Mouse (Mus musculus) urinary bladder, postnatal 25 days (tissue): ENCODE results near the gene Hoxc13.

ENCODE experiments used
- DNase-seq: peaks from one replicate; pipeline ENCODE4 v3.0.0; 2022; ENCODE audit warnings: low spot score

Gene Hoxc13

GRCm38 (mm10) chr15:102963671-102964640, 43.1 kb downstream of the Hoxc13 start:
- peak; percentile 27 for DNase-seq

DNA sequence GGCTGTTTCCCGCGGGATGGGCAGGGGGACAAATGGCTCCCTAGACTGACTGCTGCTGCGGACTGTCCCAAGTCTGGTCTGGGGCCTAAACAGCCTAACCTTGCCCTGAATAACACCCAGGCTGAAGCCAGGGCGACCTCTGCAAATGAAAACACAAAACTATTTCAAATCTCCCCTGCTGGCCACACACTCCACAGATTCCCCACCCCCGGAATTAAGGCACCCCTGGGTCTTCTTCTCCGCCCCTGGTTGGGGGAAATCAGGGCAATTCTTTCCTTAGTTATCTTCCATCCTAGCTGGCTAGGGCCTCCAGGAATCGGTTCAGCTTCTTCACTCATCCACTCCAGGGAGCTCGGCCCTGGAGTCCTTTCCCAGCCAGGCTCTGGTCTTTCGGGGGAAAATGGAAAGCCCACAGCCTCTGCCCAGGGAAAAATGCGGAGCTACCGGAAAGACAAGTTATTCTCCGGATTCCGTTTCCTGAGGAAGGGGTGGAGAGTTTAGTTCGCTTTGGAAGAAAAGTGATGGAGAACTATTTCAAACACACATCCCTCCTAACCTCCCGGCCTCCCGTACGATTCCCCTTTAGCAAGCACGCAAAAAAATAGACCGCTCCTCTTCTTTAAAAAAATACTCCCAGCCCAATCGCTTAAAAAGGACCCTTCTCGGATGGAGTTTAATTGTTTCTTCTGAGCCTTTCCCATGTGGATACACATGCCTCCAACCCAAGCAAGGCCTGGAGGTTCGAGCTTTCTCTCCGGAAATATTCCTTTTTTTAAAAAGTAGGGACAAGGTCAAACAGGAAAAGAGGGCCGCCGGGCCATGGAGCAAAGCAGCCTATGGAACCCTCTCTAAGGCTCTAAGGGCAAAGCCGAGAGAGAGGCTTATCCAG, 44.3 kb downstream of the Hoxc13 start:
- no peak for DNase-seq

DNA sequence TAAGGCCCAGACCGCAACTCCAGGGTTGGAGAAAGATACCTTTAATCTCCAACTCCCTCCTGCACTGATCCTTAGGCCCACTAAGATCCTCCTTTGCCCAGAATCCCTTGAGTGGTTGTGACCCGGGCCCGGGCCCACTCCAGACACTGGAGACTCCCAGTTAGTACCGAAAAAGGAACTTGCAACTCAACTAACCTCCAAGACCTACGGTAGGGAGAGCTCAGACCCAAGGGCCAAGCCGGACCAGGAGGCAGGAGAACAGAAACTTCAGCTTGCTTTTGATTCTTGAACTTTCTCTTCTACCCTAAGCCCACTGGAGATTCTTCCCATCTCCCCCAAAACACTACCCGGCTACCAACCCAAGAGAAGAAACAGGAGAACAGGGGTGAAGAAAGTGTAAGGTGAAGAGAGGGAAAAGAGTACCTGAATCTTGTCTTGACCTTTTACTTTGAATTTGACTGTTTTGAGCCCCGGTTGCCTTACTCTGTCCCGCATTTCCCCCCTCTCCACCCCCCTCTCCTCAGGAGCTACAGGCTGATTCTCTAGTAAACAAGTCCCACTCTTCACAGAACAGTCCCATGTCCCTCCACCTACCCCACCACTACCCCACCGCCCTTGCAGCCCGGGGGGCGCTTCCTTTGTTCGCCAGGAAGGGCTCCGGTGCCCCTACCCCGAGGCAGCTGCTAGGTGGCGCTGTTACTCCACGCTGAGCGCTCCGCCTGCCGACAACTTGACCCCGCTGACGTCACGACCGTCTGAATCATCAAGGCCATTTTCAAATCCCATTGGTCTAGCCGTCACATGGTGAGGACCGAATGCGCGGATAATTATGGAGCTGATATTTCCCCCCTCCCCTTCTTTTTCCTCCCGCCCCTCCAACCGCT, 45.2 kb downstream of the Hoxc13 start:
- peak; percentile 86 for DNase-seq

DNA sequence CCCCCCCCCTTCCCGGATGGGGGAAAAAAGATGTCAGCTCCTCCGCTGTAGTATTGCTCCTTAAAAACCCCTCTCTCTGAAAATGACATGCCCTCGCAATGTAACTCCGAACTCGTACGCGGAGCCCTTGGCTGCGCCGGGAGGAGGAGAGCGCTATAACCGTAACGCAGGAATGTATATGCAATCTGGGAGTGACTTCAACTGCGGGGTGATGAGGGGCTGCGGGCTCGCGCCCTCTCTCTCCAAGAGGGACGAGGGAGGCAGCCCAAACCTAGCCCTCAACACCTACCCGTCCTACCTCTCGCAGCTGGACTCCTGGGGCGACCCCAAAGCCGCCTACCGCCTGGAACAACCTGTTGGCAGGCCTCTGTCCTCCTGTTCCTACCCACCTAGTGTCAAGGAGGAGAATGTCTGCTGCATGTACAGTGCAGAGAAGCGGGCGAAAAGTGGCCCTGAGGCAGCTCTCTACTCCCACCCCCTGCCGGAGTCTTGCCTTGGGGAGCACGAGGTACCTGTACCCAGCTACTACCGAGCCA, 45.9 kb downstream of the Hoxc13 start, which contains the start of gene Hoxc10:
TSS of gene Hoxc10 (plus strand) at position 21 of the 536 bp plus-strand sequence.
- no peak for DNase-seq

DNA sequence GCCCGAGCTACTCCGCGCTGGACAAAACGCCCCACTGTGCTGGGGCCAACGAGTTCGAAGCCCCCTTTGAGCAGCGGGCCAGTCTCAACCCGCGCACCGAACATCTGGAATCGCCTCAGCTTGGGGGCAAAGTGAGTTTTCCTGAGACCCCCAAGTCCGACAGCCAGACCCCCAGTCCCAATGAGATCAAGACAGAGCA, 46.3 kb downstream of the Hoxc13 start, which contains the start of gene Hoxc5:
TSS of gene Hoxc5 (plus strand) at position 132 of the 199 bp plus-strand sequence.
- no peak for DNase-seq

GRCm38 (mm10) chr15:102967511-102968397, 46.9 kb downstream of the Hoxc13 start:
- no peak for DNase-seq

DNA sequence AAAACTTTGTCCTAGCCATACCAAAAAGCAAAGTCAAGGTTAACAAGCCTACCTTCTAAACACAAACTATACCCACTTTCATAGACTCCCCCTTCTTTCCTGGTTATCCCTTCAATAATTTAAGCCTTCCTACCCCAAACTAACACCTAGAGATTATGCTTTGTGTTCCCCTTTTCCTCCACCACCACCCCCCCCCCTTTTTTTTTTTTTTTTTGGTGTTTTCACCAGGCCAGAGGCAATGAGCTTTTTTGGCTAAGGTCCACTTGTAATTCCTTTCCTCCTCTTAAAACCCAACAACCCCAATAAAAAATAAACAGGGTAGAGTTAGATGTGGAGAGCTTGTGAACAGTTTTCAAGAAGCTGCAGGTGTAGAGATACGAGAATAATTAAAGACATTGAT, 48.4 kb downstream of the Hoxc13 start:
- DNase-seq: no peak

DNA sequence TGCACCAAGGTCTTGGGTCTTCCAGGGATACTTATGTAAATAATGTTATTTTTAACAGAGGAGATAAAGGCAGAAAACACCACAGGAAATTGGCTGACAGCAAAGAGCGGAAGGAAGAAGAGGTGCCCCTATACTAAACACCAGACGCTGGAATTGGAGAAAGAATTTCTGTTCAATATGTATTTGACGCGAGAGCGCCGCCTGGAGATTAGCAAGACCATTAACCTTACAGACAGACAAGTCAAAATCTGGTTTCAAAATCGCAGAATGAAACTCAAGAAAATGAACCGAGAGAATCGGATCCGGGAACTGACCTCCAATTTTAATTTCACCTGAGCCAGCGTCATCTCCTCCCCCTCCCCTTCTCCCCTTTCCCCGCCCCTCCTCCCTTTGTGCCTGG, 49.8 kb downstream of the Hoxc13 start:
- peak; percentile 40 for DNase-seq

DNA sequence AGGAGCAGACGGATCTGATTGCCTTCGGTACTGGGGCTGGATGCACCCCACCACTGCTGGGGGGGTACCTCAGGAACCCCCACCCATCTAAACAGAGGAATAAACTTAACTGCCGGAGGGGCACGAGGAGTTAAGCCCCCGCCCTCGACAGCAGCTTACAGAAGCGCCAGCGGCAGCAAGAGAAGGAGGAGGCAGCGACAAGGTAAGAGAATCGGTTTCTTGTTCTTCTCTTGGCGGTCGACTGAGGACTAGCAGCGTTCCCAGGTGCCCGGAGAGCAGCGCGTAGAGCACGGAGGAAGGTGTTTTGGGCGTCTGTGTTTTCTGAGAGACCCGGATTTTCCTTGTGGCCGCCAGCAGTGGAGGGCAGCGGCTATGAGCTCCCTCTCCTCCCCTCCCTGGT, 51.4 kb downstream of the Hoxc13 start:
- DNase-seq: no peak

DNA sequence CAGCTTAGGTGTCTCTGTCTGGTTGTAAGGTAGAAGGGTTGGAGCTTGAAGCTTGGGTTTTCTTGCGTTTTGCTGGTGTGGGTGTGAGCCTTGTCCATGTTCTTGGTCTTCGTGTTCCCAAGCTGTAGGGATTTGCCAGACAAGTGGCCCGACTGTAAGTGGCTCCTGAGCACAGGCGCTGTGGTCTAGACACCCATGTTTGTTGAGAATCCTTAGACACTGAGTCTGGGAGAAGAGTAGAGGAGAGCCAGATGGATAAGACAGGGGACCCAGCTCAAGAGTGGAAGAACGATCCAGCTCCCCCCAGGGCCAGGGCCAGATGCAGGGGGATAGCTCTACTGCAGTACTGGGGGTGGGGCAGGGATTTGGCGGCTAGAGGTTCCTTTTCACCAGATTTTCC, 51.9 kb downstream of the Hoxc13 start:
- no peak for DNase-seq

- DNase-seq: no peak
These were observed 54.1 kb downstream of the Hoxc13 start for GRCm38 (mm10) chr15:102975034-102975433.

DNA sequence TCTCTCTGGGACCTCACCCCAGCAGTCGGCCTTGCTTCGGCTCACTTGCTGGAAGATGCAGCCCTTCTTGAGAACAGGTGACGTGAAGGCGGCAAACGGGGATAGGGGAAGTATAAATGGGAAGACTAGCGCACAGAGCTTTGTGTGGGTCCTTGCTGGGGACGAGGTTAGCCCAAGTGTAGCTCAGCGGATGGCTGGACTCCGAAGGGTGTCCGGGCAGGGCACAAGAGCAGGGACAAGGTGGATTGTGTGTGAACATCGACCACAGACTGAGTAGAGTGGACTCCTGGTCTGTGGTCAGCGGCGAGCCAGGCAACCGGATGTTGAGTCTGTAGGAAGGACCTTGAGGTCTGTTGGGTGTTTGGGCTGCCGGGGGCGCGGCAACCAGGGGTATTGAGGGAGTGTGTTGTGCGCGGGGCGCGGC, 54.8 kb downstream of the Hoxc13 start:
- DNase-seq: no peak

- no peak for DNase-seq
These were observed 55.3 kb downstream of the Hoxc13 start, which contains the start of gene Hoxc9 for GRCm38 (mm10) chr15:102976171-102976570. Gene Hoxc9, plus strand, starts transcription at chr15:102976439.

GRCm38 (mm10) chr15:102976631-102977422, 55.9 kb downstream of the Hoxc13 start:
- DNase-seq: no peak

DNA sequence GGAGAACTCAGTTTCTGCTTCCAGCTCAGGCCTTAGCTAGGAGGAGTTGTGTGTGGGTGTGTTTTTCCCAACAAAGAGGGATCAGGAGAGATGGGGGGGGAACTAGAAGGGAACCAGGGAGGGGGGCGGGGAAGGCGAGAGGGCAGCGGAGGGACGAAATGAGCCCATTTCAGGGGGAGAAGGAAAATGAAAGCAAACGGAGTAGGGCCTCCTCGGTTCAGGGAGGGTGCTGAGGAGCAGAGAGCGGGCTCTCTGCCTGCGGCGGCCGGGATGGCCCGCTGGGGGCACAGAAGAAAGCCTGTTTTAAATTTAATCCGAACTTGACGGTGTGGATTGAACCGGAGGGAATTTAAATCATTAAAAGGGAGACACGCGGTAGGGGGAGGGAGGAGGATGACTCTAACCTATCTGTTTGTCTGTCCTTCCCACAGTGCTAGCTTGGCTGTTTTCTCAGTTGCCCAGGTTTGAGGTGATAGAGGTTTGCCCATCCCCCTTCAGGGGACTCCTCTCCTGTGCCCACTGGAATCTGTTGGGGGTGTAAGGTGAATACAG, 56.6 kb downstream of the Hoxc13 start:
- no peak for DNase-seq
